Mouse (Mus musculus): ENCODE measurements around the gene Cpm.
"Not testable (repeated sequence)": the region's sequence is repeated elsewhere in the genome, so short reads cannot be mapped to it uniquely, and the experiment has no call there.

The Cpm gene

DNA sequence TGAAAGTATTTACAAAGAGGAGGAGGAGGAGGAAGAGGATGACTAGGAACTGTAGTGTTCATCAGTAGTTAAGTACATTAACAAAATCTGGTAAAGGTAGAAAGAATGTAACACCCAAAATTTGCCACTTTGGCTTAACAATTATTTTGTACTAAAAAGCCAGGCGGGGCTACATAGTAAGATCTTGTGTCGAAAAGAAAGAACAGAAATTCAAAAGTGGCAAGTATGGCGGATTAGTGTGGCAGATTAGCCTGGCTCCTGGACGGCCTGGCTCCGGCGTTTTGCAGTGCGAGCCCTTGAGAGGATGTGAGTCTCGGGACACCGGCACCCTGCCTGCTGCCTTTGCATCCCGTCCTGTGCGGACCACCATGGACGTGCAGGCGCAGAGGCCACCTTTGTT lies 35.4 kb upstream of the Cpm start:
- DNase-seq (ENCODE audit: low spot score): no peak

- no peak for DNase-seq (ENCODE audit: low spot score)
Measured at GRCm38 (mm10) chr10:117594291-117594850, 34.9 kb upstream of the Cpm start.

GRCm38 (mm10) chr10:117594913-117595312 lies 34.4 kb upstream of the Cpm start:
- no peak for DNase-seq (ENCODE audit: low spot score)

- DNase-seq (ENCODE audit: low spot score): no peak
Measured at GRCm38 (mm10) chr10:117595442-117596164, 33.7 kb upstream of the Cpm start.

GRCm38 (mm10) chr10:117596165-117596735 lies 33.0 kb upstream of the Cpm start:
- no peak for DNase-seq (ENCODE audit: low spot score)

GRCm38 (mm10) chr10:117596771-117597324 lies 32.5 kb upstream of the Cpm start:
- no peak for DNase-seq (ENCODE audit: low spot score)

GRCm38 (mm10) chr10:117597371-117598265 lies 31.7 kb upstream of the Cpm start:
- DNase-seq (ENCODE audit: low spot score): not testable (repeated sequence)

- no peak for DNase-seq (ENCODE audit: low spot score)
Measured at GRCm38 (mm10) chr10:117598266-117598950, 30.9 kb upstream of the Cpm start.

DNA sequence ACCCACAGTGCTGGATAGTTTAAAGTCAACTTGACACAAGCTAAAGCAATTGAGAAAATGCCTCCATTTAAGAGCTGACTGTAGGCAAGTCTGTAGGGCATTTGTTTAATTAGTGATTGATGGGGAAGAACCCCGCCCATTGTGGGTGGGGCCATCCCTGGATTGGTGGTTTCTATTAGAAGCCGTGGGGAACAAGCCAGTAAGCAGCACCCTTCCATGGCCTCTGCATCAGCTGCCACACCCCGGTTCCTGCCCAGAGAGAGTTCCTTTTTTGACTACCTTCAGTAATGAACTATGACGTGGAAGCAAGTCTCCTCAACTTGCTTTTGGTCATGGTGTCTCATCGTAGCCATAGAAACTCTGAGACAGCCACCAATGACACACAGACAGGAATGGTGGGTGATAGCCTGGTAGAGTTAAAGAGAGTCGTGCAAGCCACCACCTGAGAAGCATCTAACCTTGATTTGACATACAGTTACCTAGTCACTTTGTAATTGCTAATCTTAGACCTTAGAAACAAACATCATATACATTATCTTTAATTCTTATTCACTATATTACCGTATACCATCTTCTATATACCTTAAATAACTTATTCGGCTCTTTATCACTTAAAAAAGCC lies 30.2 kb upstream of the Cpm start:
- DNase-seq (ENCODE audit: low spot score): not testable (repeated sequence)

DNA sequence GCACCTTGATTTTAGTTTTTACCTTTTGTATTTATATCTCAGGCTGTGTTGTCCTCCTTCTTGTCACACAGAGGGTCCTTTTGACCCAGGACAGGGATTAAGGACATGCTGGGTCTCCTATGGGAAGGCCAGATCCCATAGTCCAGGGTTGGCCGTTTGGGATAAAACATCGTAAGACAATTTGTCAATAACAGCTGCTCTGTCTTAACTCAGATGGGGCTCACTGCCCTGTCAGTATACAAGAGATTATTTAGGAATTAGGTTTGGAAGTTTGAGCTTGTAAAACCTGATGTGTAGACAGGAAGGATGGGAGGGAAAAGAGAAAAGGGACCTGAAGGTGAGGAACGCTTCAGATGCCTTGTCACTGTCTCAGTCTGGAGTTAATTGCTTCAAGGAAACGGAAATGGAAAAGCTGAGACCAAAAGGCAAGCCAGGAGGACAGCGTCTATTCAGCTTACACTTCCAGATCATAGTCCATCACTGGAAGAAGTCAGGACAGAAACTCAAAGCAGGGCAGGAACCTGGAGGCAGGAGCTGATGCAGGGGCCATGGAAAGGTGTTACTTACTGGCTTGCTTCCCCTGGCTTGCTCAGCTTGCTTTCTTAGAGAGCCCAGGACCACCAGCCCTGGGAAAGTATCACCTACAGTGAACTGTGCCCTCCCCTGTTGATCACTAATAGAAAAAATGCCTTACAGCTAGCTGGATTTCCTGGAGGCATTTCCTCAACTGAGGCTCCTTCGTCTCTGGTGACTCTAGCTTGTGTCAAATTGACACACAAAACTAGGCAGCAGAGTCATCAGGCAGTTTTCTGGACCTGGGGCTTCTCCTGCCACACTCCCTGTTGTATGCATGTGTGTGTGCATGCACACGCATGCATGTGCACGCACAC lies 27.9 kb upstream of the Cpm start:
- no peak for DNase-seq (ENCODE audit: low spot score)

- DNase-seq (ENCODE audit: low spot score): no peak
Measured at GRCm38 (mm10) chr10:117602325-117603129, 26.8 kb upstream of the Cpm start.

GRCm38 (mm10) chr10:117603130-117603833 lies 26.0 kb upstream of the Cpm start:
- no peak for DNase-seq (ENCODE audit: low spot score)

DNA sequence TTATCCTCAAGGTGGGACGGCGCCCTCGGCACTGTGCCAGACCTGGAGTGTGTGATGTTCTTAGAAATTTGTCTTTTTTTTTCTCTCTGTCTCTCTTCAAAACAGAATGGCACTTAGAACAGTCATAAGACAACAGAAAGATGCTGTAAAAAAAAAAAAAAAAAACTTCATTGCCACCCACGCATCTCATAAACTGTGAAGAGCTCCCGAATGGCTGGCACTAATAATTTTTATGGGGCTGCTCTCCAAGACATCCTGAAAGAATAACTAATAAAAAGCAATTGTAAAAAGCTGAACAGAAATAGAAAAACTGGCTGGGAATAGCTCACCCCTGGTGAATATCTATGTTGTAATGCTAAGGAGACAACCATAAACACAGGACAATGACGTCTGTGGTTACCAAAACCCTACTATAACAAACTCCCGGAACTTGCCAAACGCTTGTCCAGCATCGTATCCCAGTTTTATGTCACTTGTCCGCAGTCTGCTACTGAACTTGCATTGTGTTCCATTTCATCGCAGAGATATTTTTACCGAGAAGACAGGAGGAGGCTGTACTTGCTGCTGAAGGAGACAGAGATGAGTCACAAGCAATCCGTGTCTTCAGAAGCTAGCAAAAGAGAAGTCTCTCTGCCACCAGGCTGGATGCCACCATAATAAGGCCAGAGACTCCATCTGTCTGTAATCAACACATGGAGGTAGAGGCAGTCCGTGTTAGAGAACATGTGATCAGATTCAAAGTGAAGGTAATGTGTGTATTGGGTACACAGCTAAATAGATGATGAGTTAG lies 25.3 kb upstream of the Cpm start:
- DNase-seq (ENCODE audit: low spot score): no peak

- no peak for DNase-seq (ENCODE audit: low spot score)
Measured at GRCm38 (mm10) chr10:117604624-117605282, 24.5 kb upstream of the Cpm start.

DNA sequence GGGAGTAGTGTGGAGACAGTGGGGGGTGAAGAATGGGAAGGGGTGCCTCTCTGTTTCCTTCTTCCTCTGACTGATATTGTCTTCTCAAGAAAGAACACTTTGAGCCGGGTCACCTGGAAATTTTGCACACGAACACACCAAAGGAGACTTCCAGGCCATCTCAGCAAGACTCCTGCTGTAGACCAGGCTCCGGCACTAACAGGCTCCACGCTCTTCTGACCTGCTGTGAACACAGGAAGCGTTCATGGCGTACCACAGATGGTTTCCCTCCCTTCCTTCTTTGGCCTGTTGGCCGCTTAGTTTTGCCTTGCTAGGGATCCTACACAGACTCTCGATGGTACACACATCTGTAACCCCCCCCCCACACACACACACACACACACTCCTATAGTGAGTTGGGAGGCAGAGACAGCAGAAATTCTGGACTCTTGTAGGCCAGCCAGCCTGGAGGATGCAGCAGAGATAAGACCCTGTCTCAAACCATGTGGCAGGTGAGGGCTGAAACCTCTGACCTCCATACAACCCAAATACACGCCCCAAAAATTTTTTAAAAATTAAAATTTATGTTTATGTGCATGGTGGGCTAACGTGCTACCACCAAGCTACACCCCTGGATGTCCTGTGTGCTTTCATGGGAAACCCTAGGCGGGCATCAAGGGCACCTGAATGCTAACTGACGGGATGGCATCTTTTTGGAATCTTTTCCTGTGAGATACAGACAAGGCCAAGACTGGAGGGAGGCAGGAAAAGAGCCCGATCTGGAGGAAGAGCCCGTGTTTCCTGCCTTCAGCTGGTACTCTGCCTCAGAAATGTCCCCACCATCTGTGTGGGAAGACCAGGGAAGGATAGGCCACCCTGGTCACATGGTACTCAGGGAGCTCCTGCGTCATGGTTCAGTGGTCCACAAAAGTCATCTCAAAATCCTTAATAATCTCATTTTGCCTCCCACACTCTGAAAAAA lies 23.7 kb upstream of the Cpm start:
- no peak for DNase-seq (ENCODE audit: low spot score)

DNA sequence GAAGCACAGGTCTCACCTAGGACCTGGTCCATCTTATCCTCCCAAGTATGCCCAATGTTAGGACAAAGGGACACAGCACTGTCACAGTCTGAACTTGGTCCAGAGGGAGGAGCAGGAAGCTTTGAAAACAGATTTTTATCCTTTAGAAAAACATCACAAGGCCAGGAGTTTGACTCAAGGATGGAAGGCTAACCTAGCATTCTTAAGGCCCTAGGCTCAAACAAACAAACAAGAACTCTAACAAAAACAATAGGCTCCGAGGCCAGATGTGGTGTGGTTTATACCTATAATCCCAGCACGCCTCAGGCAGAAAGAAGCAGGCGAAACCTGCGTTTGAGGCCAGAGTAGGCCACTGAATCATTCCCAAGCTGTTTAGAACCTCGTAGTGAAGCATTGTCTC lies 22.9 kb upstream of the Cpm start:
- no peak for DNase-seq (ENCODE audit: low spot score)
